Mouse (Mus musculus) kidney, adult 2 months (tissue): ENCODE data around the gene Zhx3.

ENCODE experiments used
- CTCF ChIP-seq: fragments of 200-500 bp; conservative IDR thresholded peaks from 2 replicates; pipeline ENCODE4 v1.5.1; 2011; ENCODE audit warnings: low read depth, mild to moderate bottlenecking, control low read depth, low read length, moderate library complexity, mixed read lengths; ENCODE audit not compliant: insufficient read depth, insufficient read length
- POLR2A ChIP-seq: fragments of 200-500 bp; IDR thresholded peaks from one replicate; pipeline ENCODE4 v1.6.1; 2011; ENCODE audit warnings: low read depth, low read length, control low read depth

DNA sequence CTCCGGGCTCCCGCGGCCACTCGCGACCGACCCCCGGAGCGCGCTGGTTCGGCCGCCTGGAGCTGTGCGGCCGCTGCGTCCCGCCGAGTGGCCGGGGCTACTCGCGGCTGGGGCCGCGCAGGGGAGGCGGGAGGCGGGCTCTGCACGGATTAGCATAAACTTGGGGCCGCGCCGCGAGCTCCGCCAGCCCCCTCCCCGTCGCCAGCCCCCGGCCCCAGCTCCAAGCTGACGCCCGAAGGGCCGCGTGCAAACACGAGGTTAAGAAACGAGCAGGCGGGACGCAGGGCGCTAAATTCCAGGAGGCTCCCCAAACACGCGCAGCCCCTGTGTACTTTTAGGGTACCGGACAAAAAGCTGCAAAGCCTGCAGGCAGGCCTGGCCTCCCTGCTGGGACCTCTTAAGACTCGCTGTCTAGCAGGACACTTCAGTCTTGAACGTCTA is 39.5 kb upstream of the Zhx3 start, which contains the start of gene Emilin3:
- TF ChIP-seq POLR2A (no peak), CTCF (no peak)
